Mouse (Mus musculus) ovary, adult 18-20 months (tissue): ENCODE results near the gene Slc4a1.
A peak's percentile ranks its signal among the peaks of the same experiment; 100 is the strongest.

Experiments
- DNase-seq: peaks from one replicate; pipeline ENCODE4 v3.0.0; 2022; ENCODE audit warnings: low spot score, mixed read lengths

Gene Slc4a1

GRCm38 (mm10) chr11:102320686-102321005 is 45.4 kb downstream of the Slc4a1 start:
- DNase-seq = peak; percentile 59

- DNase-seq = peak; percentile 84
These were observed 45.9 kb downstream of the Slc4a1 start for GRCm38 (mm10) chr11:102319941-102320685.

GRCm38 (mm10) chr11:102319410-102319792 is 46.6 kb downstream of the Slc4a1 start, which contains the start of gene Ubtf:
TSS of gene Ubtf (minus strand) at chr11:102319742.
- DNase-seq = peak; percentile 79

GRCm38 (mm10) chr11:102318576-102319409 is 47.2 kb downstream of the Slc4a1 start:
- DNase-seq = no peak

DNA sequence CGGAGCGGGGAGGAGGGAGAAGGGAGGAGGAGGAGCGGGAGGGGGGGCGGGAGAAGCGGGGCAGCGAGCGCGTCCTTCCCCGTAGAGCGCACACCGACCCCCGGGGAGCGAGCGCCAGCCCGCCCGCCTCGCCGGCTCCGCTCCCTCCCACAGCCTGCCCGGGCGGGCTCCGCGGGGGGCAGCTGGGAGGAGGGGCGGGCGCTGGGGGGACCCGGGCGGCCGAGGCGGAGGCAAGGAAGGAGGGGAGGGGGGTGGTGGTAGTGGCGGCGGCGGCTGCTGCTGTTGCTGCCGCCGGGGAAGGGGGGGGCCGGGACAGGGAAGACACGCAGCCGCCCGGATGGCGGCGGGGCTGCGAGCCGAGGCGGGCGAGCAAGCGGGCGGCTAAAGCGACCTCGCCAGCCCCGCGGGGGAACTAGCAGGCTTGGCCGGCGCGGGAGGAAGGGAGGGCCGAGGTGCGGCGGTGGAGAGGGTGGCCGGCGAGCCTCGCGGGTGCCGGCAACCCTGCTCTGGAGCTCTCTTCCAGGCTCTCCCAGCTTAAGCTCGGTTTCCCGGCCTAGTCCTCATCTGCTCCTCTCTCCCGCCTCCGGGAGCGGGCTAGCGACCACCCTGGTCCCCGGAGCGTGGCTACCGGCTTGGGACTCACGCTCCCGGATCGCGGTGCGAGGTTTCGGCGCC is 48.0 kb downstream of the Slc4a1 start:
- DNase-seq = peak; percentile 72

DNA sequence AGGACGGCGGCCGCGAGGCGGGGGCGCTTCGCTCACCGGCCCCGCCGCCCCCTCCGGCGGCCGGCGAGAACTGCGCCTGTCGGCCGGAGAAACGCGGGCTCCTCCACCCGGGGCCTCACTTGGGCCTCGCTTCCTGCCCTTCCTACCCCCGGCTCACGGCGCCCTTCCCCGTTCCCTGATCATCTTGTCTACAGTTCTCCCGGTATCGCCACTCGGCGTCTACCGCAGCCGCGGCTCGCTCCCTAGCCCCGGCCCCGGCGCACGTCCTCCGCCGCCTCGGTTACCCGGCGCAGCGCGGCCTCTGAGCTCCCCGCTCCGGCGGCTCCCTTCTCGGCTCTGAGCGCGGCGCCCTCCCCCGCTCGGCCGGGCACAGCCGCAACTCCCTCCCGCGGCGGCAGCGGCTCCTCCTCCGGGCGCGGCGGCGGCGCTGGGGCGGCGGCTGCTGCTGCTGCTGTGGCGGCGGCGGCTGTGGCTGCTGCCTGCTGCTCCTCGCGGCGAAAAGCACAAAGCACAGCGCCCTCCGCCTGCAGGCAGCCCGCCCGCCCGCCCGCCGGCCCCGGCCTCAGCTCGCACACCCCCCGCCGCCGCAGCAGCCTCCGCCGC is 48.6 kb downstream of the Slc4a1 start:
- no peak for DNase-seq

- peak; percentile 90 for DNase-seq
These were observed 49.3 kb downstream of the Slc4a1 start for GRCm38 (mm10) chr11:102316572-102317297.

- no peak for DNase-seq
These were observed 50.1 kb downstream of the Slc4a1 start for GRCm38 (mm10) chr11:102315690-102316571.

GRCm38 (mm10) chr11:102314321-102314720 is 51.7 kb downstream of the Slc4a1 start:
- DNase-seq = no peak

- no peak for DNase-seq
These were observed 53.4 kb downstream of the Slc4a1 start for GRCm38 (mm10) chr11:102312586-102312985.

GRCm38 (mm10) chr11:102311966-102312365 is 54.0 kb downstream of the Slc4a1 start:
- no peak for DNase-seq

DNA sequence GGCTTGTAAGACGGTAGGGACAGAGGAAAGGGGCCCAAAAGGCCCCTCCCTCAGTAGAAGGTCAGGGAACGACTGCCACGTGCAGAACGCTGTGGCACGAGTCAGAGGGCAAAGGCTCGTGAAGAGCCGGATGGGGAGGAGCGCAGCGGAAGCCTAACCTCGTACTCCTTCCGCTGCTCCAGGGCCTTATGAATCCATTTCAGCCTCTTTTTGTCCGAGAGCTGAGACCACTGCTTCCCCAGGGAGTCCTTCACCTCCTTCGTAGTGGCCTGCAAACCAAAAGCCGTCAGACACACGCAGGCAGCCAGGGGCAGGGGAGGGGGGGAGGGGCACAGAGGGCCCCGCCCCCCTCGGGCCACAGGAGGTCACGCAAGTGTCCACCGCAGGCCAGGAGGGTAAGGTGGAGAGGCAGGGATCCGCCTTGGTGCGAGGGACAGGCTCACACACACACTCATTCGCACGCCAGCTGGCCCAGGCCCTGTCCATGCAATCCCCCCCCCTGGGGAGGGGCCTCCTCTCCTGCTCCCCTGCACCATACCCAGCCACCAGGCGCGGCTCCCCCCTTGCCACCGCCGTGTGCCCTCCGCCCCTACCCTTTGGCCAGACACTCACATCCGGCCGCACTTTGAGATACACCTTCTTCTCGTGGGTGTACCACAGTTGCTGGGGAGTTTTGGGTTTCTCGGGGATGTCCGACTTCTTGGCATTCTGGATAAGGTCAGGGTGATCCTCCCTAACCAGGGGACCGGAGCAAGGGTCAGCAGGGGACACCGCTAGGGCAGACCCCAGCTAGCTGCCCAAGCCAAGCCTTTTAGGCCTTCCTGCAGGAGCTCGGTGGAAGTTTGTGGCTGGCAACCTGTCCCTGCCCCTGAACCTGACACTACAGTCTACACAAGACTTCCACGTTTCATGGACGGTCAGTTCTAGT is 55.0 kb downstream of the Slc4a1 start:
- no peak for DNase-seq

DNA sequence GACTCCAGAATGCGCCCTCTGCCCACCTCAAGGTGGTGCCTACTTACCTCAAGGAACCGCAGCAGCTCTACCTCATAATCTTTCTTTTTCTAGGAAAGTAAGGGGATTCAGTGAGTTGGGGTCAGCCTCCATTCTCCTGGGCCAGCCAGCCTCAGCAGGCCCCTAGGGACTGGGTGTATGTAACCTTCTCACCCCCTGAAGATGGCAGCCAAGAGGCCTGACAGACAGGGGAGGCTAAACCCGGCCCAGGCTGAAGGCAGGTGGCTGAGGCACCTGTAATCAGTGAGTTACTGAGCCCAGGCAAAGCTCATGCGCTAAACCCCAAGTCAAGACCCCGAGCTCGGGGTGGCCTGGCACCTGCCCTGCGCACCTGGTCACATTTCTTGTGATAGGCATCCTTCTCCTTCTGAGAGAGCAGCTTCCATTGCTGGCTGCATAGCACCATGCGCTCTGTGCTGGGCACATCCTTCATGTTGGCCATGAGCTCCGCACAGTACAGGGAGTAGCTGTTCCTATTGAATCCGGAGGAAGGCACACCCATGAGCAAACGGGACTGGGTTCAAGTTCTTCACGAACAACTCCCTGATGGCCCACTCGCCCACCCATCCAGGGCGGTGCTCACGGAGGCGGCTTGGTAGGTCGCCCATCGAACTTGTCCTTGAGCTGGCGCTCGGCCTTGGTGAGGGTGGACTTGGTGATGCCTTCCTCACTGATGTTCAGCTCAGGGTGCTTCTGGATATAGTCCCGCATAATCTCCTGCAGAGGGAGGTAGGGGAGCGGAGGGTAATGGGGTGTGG is 56.0 kb downstream of the Slc4a1 start:
- DNase-seq = no peak

- DNase-seq = peak; percentile 94
These were observed 57.0 kb downstream of the Slc4a1 start for GRCm38 (mm10) chr11:102308979-102309378.

DNA sequence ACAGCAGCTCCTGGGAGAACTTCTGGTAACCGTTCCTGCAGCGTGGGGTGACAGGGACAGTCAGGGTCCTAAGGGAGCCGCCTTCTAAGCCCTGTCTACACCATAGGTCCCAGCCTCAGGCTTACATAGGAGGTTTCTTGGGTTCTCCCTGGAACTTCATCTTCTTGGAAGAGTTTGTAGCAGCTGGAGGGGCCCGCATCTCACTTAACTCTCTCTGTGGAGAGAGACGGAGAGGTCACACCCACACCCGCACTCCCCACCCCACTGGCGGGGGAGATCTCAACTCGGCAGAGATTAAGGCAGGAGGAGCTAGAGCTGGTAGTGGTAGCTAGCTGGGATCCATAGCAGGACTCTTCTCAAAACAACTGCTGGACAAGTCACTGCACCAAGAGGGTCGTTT is 57.9 kb downstream of the Slc4a1 start:
- no peak for DNase-seq

DNA sequence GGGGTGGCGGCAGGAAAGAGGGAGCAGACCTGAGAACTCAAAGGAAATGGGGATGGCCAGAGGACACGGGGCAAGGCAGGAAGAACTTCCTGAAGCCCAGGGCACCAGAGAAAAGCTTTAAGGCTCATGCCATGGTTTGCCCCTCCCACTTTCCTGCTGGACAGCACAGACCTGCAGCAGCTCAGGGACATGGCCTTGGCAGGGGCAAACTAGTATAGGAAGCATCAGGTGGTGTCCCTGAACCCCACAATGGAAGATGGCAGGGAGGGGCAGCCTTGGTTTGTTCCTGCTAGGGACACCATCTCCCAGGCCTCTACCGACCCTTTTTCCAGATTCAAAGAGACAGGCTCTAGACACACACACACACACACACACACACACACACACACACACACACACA is 60.6 kb downstream of the Slc4a1 start:
- no peak for DNase-seq

DNA sequence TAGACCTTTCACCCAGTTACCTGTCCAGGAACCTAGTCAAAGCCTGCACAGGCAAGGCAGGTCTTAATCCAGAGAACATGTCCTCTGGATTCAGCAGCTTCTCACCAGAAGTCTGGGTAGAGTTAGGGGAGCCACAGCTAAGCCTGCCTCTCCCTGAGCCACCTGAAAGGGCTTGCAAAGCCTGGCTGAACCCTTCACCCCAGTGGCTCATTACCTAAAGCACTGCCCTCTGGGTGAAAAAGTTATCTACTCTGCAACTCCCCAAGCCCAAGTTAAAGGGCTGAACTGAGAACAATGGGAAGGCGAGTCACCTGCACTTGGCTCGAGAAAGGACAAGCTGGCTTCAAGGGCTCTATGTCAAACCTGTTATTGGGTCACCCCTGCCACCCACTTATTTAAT is 61.9 kb downstream of the Slc4a1 start:
- no peak for DNase-seq

DNA sequence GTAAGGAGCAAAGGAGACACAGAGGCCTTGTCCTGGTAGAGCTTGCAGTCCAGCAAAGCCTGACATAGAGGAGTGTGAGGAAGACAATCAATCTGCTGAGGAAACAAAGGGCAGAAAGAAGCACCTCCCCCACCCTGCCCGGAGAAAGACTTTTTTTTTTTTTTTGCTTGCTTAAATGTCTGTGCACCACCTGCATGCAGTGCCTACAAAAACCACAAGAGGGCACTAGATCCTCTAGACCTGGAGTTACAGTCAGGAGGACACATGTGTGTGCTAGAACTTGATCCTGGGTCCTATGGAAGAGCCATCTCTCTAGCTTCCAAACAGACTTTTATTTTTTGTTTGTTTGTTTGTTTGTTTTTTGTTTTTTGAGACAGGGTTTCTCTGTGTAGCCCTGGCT is 66.2 kb downstream of the Slc4a1 start:
- no peak for DNase-seq
